Mouse (Mus musculus) adrenal gland, postnatal 4 days (tissue): Measurements from ENCODE around the gene Wfdc13. TPM values are rescaled to one million over a fixed set of nuclear protein-coding genes. Genes with fewer than 3 reads are reported as not detected.

ENCODE experiments used
- DNase-seq, 2 experiments: peaks; one replicate each; pipeline ENCODE4 v3.0.0; 2021 to 2022; ENCODE audit warnings: low spot score in 2 of 2, mixed read lengths in 2 of 2
- long read RNA-seq, 2 experiments: library from polyadenylated mRNA; stranded (forward); transcript quantifications; one replicate each; pipeline ENCODE4 v2.0.0; 2021
- total RNA-seq, 2 experiments: library from RNA; stranded (reverse); gene quantifications; 2 replicates each; pipeline ENCODE4 v1.2.3; 2021

Wfdc13 gene
- total RNA-seq = not detected
- long read RNA-seq, experiment 1 = 0 reads
- long read RNA-seq, experiment 2 = 0 reads

- DNase-seq = no peak
These were observed at the start of gene Wfdc13 for GRCm38 (mm10) chr2:164684807-164685206. TSS of gene Wfdc13 (plus strand) at chr2:164685107.

DNA sequence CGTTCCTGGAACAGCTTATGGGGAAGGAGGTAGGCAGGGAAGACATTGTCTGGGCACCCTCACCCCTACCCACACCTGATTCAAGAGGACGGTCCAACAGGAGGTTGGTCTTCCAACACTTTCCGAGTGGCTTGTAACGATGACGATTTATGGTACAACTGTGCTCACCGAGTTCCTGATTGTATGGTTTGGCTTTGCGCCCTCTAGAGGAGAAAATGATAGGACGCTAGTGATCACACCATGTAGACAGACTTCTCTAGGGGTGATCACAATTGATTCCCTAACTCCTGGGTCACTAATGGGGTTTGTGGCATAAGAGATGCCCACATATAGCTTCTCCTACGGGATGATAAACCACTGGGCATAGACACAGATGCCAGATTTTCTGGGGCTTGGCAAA, 49.6 kb upstream of the Wfdc13 start:
- DNase-seq = no peak

DNA sequence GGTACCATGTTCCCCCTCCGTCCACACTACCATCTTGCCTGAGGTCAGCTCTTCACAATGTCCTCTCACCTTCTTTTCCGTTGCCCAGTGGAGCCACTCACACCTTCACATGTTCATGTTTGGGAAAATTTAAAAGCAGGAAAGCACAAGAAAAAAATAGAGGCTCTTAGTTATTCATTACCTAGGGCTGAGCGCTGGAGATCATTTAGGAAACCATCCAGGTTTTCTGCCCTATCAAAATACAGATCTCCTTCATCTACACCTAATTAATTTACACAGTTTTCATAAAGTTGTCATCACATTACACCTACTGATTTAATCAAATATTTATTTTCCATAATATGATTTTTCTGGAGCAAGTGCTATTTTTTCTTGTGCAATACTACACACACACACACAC, 46.2 kb upstream of the Wfdc13 start, which contains the start of gene Wfdc16:
Gene Wfdc16 (minus strand): TSS at position 101 of the 400 bp plus-strand sequence.
- DNase-seq = no peak

DNA sequence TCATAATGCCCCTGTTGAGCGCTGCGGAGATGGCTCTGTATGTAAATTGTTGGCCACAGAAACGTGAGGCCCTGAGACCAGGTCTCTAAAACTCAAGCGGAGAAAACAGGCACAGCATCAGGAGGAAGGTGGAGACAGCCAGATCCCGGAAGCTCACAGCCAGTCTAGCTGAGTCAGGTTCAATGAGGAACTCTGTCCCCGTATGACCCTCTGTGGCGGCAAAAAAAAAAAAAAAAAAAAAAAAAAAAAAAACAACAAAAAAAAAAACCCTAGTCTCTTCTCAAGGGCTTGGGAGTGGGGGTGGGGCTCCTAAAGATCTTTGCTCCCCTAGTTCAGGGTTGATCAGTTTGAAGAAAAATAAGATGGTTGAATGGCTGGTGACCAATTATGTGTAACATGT, 43.8 kb upstream of the Wfdc13 start:
- DNase-seq = no peak

GRCm38 (mm10) chr2:164641881-164642673, 42.8 kb upstream of the Wfdc13 start:
- DNase-seq = no peak

DNA sequence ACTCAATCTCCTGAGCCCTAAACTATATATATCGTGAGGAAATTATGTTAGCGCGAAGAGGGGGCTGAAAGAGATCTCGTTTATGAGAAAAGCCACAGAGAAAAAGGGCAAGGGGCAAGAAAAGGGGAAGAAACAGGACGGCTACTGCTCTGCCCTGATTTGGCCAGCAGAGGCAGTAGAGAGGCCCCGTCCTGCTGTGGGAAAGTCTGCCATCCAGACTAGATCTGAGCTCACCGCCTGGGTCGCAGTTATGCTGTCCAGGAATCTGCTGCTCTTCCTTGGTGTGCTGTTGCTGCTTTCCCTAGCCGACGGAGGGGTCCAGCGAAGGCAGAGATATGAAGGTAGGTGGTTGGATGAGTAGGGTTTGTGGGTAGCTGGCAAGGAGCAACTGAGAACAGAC, 29.0 kb upstream of the Wfdc13 start, which contains the start of gene Wfdc10:
Gene Wfdc10 (plus strand): TSS at position 189 of the 400 bp plus-strand sequence.
- DNase-seq = peak in 1 of 2 experiments; percentile 13

DNA sequence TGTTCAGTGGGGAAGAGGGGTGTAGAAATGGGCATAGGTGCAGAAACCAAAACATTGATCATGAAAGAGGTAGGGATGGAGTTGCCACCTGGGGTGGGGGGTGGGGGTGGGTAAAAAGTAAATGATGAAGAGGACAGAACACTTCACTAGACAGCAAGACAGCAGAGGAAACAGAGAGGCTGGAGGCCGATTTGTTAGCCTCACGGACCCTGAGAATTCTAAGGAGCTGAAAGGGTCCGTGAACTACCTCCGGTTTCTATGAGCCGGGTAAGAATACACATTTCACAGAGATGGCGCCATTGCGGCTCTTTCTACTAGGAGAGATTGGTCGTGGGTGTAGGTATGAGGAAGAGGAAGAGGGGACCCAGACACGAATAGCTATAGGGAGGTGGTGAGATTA, 28.4 kb upstream of the Wfdc13 start, which contains the start of gene Wfdc9:
Gene Wfdc9 (minus strand): TSS at position 101 of the 400 bp plus-strand sequence.
- no peak for DNase-seq

DNA sequence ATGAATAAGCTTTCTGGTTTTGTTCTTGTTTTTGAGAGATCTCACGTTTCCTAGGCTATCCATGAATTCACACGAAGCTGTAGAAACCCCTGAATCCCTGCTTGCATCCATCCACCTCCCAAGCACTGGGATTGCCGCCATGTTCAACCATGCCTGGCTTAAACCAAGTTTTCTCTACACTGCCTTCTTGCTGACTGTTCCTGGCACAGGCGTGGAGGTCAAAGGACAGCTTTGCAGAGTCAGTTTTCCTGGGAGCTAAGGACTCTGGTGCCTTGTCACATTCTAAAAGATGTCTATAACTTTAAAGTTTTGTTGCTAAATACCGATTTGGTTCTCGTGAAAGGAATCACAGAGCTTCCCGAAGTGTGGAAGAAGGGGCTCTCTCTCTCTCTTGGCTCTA, 20.1 kb upstream of the Wfdc13 start:
- no peak for DNase-seq

- DNase-seq = no peak
These were observed 14.6 kb upstream of the Wfdc13 start for GRCm38 (mm10) chr2:164670261-164670660.

- no peak for DNase-seq
These were observed 14.0 kb upstream of the Wfdc13 start for GRCm38 (mm10) chr2:164670938-164671337.

DNA sequence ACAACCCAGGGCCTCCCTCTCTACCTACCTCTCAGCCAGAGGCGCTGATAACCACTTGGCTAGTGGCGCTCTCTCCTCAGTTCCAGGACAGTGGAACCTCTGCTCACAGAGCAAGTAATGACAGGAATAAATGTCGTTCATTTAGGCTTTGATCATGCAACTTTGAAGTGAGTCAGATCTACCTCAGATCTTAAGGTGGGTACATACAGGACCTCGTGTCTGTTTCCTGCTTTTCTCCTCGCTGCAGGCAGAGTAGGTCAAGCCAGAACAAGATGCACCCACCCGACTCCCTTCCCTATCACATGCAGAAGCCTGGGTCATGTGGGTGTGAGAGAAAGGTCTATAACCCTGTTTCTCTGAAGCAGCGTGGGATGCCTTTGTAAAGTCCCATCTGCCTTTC, 10.9 kb upstream of the Wfdc13 start, which contains the start of gene Wfdc11:
Gene Wfdc11 (minus strand): TSS at position 101 of the 400 bp plus-strand sequence.
- no peak for DNase-seq

- DNase-seq = no peak
These were observed 8.8 kb upstream of the Wfdc13 start for GRCm38 (mm10) chr2:164676103-164676502.

GRCm38 (mm10) chr2:164676916-164677685, 7.8 kb upstream of the Wfdc13 start:
- DNase-seq = no peak

GRCm38 (mm10) chr2:164678848-164679625, 5.9 kb upstream of the Wfdc13 start:
- DNase-seq = peak; percentile 17 to 49

- no peak for DNase-seq
These were observed 5.0 kb upstream of the Wfdc13 start for GRCm38 (mm10) chr2:164679906-164680305.

DNA sequence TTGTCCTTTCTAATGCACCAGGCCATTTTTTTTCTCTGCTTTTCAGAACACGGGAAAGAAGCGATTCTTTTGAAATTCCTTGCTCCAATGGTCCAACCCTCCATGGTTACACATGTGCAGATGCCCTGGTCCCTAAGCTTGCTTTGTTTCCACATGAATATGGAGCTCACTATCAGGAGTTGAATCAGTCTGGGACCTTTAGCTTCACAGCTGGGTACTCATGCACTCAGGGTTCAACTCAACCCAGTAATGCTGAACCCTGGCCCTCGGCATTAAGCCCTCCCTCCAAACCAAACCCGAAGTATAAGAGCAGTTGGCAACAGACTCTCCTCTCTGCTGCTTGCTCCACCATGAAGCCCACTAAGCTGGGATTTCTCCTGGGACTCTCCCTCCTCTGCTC, 13.3 kb downstream of the Wfdc13 start, which contains the start of gene Spint4:
Gene Spint4 (plus strand): TSS at position 301 of the 400 bp plus-strand sequence.
- DNase-seq = no peak

DNA sequence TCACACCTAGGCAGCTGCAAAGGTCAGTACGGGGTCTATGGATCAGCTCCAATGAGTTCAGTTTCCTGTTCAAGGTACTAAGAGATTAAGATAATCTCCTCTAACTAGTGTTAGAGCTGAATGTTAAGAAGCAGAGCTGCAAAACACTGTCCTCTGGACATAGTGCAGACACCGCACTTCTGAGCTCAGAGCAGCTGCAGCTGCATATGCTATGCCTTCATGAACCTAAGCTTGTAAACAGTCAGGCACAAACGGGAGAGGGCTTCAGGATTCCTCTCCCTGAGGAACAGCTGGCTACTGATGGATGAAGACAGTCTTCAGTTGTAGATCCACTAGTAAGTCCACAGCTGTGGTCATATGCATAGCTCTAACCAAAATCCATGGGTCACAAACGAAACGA, 16.1 kb downstream of the Wfdc13 start:
- no peak for DNase-seq

GRCm38 (mm10) chr2:164701761-164702160, 16.9 kb downstream of the Wfdc13 start:
- DNase-seq = no peak

GRCm38 (mm10) chr2:164704235-164704634, 19.3 kb downstream of the Wfdc13 start:
- DNase-seq = no peak

DNA sequence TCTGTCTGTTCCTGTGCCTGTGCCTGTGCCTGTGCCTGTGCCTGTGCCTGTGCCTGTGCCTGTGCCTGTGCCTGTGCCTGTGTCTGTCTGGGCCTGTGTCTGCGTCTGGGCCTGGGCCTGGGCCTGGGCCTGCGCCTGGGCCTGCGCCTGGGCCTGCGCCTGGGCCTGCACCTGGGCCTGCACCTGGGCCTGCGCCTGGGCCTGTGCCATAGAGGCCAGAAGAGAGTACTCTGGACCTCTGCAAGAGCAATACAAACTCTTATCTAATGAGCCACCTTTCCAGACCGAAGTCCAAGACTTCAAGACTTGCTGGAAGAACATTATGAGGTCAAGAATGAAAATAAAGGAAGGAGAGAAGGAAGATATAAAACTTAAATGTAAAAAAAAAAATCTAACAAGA, 20.4 kb downstream of the Wfdc13 start:
- DNase-seq = no peak

DNA sequence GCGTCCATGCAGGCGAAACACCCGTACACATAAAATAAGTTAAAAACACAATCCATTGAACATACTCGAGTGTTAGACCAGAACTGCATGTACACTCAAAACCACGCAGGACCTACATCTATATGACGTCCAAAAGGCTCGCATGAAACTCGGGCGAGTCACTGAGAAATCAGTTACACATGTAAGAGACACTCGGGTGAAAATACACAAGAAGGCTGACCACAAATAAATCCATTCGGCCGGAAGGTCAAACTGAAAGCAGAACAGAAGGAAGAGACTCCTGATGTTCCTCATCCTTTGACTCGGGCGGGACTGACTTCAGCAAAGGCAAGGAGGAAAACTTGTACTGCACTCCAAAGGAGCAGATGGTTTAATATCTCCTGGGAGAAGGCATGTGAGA, 21.1 kb downstream of the Wfdc13 start:
- no peak for DNase-seq
